9 mouse cellular contexts compared by ENCODE assay signal in genomic region chr5:36958837-36959236, GRCm38 (mm10). TPM values are rescaled to one million over a fixed set of nuclear protein-coding genes. Genes with fewer than 3 reads are reported as not detected.
A peak's percentile ranks its signal among the peaks of the same experiment; 100 is the strongest.
DNase-seq lines count a peak whose midpoint lies in the region; ATAC-seq and TF ChIP-seq lines count a peak whose summit lies in the region.
"Had no signal": no experiment of that assay in that cellular context is flagged by ENCODE, and none has a peak within 500 bp of the region (broad histone marks: within the 10 kb centered on the region; RNA-seq: fewer than 3 reads in every experiment).

No protein-coding gene starts in this region.

- intact Hi-C loops in heart, postnatal 10 days (cut with DNase I) = loop anchor here (1.0 kb wide), 1 partner anchor 43 kb away; no protein-coding TSS in a partner anchor
- intact Hi-C loops in heart, postnatal 36 days (cut with DNase I) = loop anchor here (1.0 kb wide), 1 partner anchor 43 kb away; no protein-coding TSS in a partner anchor

- peak; percentile 88 for TF ChIP-seq CTCF in midbrain, postnatal 0 days (IDR thresholded peaks at IDR 0.05)

- peak; percentile 52 for ATAC-seq in activated CD4-positive, CD25-positive, alpha-beta regulatory T cell, adult 4 months
- ATAC-seq in midbrain, postnatal 0 days (ENCODE audit: low FRiP score) = peak; percentile 62

- no peak overlapping the region for H3K27ac ChIP-seq in heart, embryonic 10.5 days
- no peak overlapping the region for H3K27ac ChIP-seq in midbrain, postnatal 0 days (ENCODE audit: low read depth, low read length)
- H3K27ac ChIP-seq: lung, embryonic 15.5 days had no signal

- no peaks in the 10 kb centered on the region for H3K36me3 ChIP-seq in heart, embryonic 10.5 days
- H3K36me3 ChIP-seq in midbrain, postnatal 0 days (ENCODE audit: insufficient read depth, low read length) = peaks cover 1% of the 10 kb centered on the region; the same call in 1 of the 2 replicates
- H3K36me3 ChIP-seq: lung, embryonic 15.5 days had no signal

- peaks cover 20% of the 10 kb centered on the region for H3K4me1 ChIP-seq in heart, embryonic 10.5 days
- peaks cover 11% of the 10 kb centered on the region; the same call in 1 of the 2 replicates for H3K4me1 ChIP-seq in midbrain, postnatal 0 days (ENCODE audit: insufficient read depth, low read length)
- H3K4me1 ChIP-seq: lung, embryonic 15.5 days had no signal

- H3K4me2 ChIP-seq in midbrain, postnatal 0 days (ENCODE audit: low read depth, low read length, poor library complexity, severe bottlenecking) = no peak overlapping the region
- H3K4me2 ChIP-seq: lung, embryonic 15.5 days had no signal

- no peak overlapping the region for H3K9ac ChIP-seq in midbrain, postnatal 0 days (replicated peaks; ENCODE audit: low read length, poor library complexity, severe bottlenecking)
- H3K9ac ChIP-seq: lung, embryonic 15.5 days had no signal

- H3K27me3 ChIP-seq in heart, embryonic 10.5 days (ENCODE audit: insufficient read depth, poor library complexity, severe bottlenecking) = peaks cover 8% of the 10 kb centered on the region; the same call in 1 of the 2 replicates
- H3K27me3 ChIP-seq in midbrain, postnatal 0 days (ENCODE audit: insufficient read depth, low read length) = no peaks in the 10 kb centered on the region
- H3K27me3 ChIP-seq: lung, embryonic 15.5 days had no signal

- no peaks in the 10 kb centered on the region for H3K9me3 ChIP-seq in heart, embryonic 10.5 days
- H3K9me3 ChIP-seq in midbrain, postnatal 0 days (ENCODE audit: low read length) = no peaks in the 10 kb centered on the region
- H3K9me3 ChIP-seq: lung, embryonic 15.5 days had no signal

- 31% methylated on average over 5 of the region's 5 CpGs for WGBS in heart, embryonic 10.5 days
- 29% methylated on average over 5 of the region's 5 CpGs for WGBS in midbrain, postnatal 0 days

- no peak overlapping the region for H3K4me3 ChIP-seq in heart, embryonic 10.5 days
- H3K4me3 ChIP-seq in midbrain, postnatal 0 days (ENCODE audit: low read depth, low read length) = no peak overlapping the region
- H3K4me3 ChIP-seq: lung, embryonic 15.5 days had no signal

- DNase-seq in heart, postnatal 10 days = peak; percentile 52 to 76
- no peak for DNase-seq in heart, embryonic 10.5 days (ENCODE audit: low spot score)
- peak; percentile 51 for DNase-seq in embryo, embryonic 11.5 days (ENCODE audit: low read depth, low spot score)
- DNase-seq in heart, postnatal 36 days = peak; percentile 44 to 73
- DNase-seq in layer of hippocampus, postnatal 36 days = peak; percentile 47 to 51
- DNase-seq in midbrain, postnatal 0 days (ENCODE audit: low spot score) = peak; percentile 77
- peak; percentile 47 to 81 for DNase-seq in spleen, postnatal 10 days (ENCODE audit: low spot score in 2 of 2)

RNA-seq across cellular contexts. Expression of gene Wfs1, which starts 30.2 kb away (rescaled TPM):
- total RNA-seq in heart, postnatal 10 days (2021) = 10 to 100 TPM; 30.4 to 37.7 TPM
- 17.4 and 30.7 TPM in 2 replicates for polyA plus RNA-seq in heart, embryonic 10.5 days (2016; fragmentation: Nextera tagmentation; extraction: Ambion mirVana)
- under 1 TPM; 0.46 to 0.79 TPM for polyA plus RNA-seq in activated CD4-positive, CD25-positive, alpha-beta regulatory T cell, adult 4 months (2017; shearing (Covaris generic))
- 10 to 100 TPM; 81.6 to 82.0 TPM for total RNA-seq in heart, postnatal 36 days (2021)
- 100 to 1,000 TPM; 157 to 178 TPM for total RNA-seq in layer of hippocampus, postnatal 36 days (2021)
- total RNA-seq in midbrain, postnatal 0 days (2014; rRNA removed) = 11.3 and 14.0 TPM in 2 replicates
- 11.9 and 12.8 TPM in 2 replicates for polyA plus RNA-seq in midbrain, postnatal 0 days (2015; fragmentation: Nextera tagmentation; extraction: Ambion mirVana)
